Mouse (Mus musculus): ENCODE measurements around the gene Kcng3.

Gene Kcng3

GRCm38 (mm10) chr17:83554997-83555396 is 76.7 kb downstream of the Kcng3 start:
- no peak for DNase-seq (ENCODE audit: low spot score)

DNA sequence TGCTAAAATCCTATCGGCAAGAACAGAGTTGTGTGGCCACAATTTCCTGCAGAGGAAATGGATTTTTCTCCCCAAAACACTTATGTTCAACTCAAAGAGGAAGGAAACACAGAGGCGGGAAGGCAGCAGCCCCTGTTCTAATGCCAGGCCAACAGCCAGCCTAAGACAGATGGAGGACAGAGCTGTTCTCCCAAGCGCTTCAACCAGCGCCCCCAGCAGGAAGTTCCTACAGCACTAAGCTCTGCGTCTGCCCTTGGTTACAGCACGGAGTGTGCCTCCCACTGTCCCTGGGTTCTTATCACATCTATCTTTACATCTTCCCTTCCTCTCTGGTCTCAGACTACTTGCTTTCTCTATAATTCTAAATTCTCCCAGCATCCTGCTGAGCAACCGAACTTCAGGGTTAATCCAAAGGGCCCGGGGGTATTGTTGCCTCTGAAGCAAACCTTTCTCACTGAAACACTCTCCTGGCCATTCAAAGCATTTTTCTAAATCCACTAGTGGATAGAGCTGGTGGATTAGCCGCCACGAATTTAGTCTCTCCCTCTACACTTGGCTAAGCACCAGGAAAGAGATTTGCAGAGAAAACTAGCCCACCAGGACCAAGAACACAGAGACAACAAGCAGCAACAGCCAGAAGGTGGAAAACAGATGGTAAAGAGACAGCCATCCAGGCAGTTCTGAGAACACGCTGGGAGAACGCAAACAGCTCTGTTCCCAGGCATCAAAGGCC is 83.0 kb downstream of the Kcng3 start:
- no peak for DNase-seq (ENCODE audit: low spot score)

- no peak for DNase-seq (ENCODE audit: low spot score)
These were observed 84.5 kb downstream of the Kcng3 start for GRCm38 (mm10) chr17:83547145-83547544.

DNA sequence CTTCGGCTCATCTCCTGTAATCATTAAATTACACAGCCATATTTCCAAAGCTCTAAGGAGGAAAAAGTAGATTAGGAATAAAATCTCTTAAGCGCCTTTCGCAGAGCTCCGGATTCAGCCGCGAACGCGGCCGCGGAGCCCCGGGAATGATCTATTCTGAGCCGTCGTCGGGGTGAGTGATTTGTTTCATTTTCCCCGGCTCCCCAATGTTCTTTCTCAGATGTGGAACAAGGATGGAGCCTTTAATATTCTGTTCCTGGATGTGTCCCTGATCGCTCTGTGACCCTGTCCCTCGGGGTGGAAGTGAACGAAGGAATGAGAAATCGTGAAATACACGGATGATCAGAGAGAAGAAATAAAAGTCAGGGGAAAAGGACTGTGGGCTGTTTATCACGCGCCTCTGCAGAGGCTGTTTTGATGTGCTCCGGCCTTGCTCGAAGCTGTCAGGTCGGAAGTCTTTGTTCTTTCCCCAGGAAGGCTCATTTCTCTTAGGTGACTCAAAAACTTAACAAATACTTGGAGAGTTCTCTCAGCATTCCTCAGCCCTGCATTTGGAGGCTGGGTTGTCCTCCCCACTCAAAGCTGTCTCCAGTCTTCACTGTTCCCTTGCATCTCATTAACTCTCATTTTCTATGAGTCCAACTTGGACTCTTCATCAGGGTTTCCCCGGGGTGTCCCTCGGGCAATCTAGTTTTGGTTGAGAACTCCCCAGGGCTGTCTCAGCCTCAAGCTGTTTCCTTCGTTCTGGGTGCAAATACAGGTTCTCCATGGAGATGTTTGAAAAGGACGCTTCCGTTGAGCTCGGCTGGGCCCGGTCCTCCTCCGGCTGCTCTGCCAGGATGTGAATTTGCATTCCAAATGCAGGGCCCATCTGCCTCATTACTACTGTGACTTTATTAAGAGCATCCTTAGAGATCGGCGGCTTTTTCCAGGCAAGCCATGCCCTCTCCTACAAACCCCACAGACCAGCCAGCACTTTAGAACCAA is 85.6 kb downstream of the Kcng3 start:
- DNase-seq (ENCODE audit: low spot score) = no peak

DNA sequence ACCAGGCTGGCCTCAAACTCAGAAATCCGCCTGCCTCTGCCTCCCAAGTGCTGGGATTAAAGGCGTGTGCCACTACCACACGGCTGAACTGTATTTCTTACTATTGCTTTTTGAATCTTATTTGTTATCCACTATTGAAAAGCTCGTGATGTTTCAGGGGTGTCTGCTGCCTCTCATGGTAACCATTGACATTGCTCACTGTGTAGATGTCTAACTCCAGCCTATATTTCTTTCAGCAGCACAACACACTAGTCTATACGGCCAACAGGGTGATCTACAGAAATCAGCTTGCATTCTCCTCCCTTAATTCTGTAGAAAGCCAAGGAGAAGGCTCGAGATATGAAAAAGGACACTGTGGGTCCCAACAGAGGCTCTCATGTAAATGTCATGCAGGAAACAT is 86.4 kb downstream of the Kcng3 start:
- no peak for DNase-seq (ENCODE audit: low spot score)

DNA sequence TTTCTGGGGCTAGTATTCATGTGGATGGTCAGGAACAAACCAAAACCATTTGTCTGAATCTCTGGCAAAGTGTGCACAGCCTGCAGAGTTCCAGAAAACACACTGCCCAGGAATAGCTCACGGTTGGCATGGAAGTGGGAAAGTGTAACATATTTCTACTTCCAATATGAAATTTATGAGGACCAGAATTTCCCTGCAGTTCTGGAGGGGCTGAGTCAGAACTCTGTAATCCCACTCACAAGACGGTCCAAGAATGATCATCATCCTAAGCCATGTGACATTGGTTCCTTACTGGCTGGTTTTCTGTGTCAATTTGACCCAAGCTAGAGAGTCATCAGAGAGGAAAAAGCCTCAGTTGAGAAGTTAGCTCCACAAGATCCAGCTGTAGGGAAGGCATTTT is 89.3 kb downstream of the Kcng3 start:
- DNase-seq (ENCODE audit: low spot score) = no peak

DNA sequence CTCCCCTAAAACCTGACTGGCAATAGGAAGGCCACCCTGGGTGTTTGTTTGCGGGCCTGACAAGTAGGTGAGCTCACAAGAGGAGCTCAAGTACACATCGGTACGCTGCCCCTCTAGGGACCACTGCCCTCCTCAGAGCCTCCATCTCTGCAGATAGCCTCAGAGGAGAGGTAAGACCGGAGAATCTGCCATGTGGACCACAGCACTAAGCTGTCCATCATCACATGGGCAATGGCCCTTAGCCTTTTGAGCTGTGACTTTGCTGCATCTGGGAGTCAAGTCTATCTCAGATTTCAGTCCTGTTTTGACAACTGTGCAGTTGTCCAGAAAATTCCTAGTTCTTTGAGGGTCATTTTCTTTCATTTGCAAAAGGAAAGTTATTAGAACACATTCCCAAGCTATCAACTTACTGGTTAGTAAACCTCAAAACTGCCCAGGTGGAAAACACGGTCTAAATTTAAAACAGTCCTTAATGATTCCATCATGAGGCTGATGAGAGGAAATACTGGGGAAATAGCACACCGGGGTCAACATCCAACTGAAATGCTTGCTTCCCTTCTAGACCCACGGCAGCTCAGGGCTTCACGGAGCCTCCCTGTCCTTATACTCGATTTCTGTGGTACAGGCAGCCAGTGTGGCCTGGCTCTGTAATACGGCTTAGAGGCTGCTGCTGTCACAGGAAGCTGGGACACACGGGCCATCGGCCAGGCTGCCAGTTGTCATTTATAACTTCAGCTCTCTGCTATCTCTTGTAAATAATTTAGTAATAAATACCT is 92.2 kb downstream of the Kcng3 start:
- no peak for DNase-seq (ENCODE audit: low spot score)

GRCm38 (mm10) chr17:83538694-83539093 is 93.0 kb downstream of the Kcng3 start:
- DNase-seq (ENCODE audit: low spot score) = no peak

GRCm38 (mm10) chr17:83538141-83538540 is 93.6 kb downstream of the Kcng3 start:
- no peak for DNase-seq (ENCODE audit: low spot score)
